Mouse (Mus musculus): ENCODE results near the gene Odf3l1. TPM values are rescaled to one million over a fixed set of nuclear protein-coding genes. Genes with fewer than 3 reads are reported as not detected.

The Odf3l1 gene
- polyA plus RNA-seq, 1 experiment from 2014 or later = not detected

DNA sequence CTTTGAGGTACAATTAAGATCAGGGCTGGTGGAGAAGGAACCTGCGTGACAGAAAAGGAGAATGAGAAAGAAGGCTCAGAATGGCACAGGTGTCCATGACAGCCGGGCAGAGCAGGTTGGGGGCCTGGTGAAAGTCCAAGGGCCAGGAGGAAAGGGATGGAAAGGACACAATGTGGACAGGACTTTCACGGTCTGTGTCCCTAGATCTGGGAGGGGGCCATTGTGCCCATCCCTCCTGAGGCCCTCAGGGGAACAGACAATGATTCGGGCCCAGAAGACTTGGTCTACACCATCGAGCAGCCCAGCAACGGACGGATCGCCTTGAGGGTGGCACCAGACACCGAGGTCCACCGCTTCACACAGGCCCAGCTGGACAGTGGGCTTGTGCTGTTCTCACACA lies 27.6 kb upstream of the Odf3l1 start:
- no peaks in the 10 kb centered on the region for H3K36me3 ChIP-seq
- ATAC-seq (ENCODE audit: low FRiP score) = no peak
- no peak overlapping the region for H3K4me3 ChIP-seq
- no peaks in the 10 kb centered on the region for H3K9me3 ChIP-seq
- H3K27me3 ChIP-seq = peaks cover 15% of the 10 kb centered on the region; the same call in 1 of the 2 replicates
- H3K27ac ChIP-seq = no peak overlapping the region
- H3K9ac ChIP-seq = peak overlapping the region; percentile 53; the same call in 1 of the 2 replicates
- WGBS = 87% methylated on average over 10 of the region's 10 CpGs
- H3K4me1 ChIP-seq (replicated peaks) = peaks cover 26% of the 10 kb centered on the region
- no peak overlapping the region for H3K4me2 ChIP-seq

- Histone ChIP-seq H3K27ac (no peak overlapping the region), H3K9ac (peak overlapping the region; percentile 53), H3K4me3 (peak overlapping the region; percentile 22; the same call in 1 of the 2 replicates), H3K4me2 (peak overlapping the region; percentile 38), H3K9me3 (no peaks in the 10 kb centered on the region), H3K4me1 (replicated peaks) (peaks cover 26% of the 10 kb centered on the region), H3K36me3 (no peaks in the 10 kb centered on the region), H3K27me3 (peaks cover 15% of the 10 kb centered on the region; the same call in 1 of the 2 replicates)
- peak; percentile 55 for ATAC-seq (ENCODE audit: low FRiP score)
- 33% methylated on average over 12 of the region's 12 CpGs for WGBS
These were observed 27.1 kb upstream of the Odf3l1 start for GRCm38 (mm10) chr9:56891517-56892011.

DNA sequence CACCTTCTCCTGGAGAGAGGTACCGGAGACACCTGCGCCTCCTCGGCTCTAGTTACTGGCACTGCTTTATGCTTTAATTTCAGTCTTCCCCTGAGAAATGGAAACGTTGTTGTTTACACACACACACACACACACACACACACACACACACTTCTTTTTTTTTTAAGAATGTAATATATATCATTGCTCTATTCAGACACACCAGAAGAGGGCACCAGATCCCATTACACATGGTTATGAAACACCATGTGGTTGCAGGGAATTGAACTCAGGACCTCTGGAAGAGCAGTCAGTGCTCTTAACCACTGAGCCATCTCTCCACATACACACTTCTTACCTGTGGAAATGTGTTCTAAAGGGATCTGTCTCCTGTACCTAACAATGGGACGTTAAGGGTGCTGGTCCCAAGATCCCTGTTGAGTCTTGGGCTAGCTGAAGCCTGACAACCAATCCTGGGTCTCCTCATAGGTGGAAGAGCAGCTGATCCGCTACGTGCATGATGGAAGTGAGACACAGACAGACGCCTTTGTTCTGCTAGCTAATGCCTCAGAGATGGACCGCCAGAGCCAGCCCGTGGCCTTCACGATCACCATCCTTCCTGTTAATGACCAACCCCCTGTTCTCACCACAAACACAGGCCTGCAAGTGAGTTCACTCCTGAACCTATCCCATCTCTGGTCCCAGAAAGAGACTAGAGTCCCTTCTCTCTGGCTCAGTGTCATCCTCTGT lies 26.2 kb upstream of the Odf3l1 start:
- peaks cover 15% of the 10 kb centered on the region; the same call in 1 of the 2 replicates for H3K27me3 ChIP-seq
- WGBS = 73% methylated on average over 11 of the region's 11 CpGs
- no peak overlapping the region for H3K9ac ChIP-seq
- no peak for ATAC-seq (ENCODE audit: low FRiP score)
- no peaks in the 10 kb centered on the region for H3K36me3 ChIP-seq
- no peaks in the 10 kb centered on the region for H3K9me3 ChIP-seq
- no peak overlapping the region for H3K4me3 ChIP-seq
- no peak overlapping the region for H3K4me2 ChIP-seq
- H3K27ac ChIP-seq = no peak overlapping the region
- H3K4me1 ChIP-seq (replicated peaks) = peaks cover 26% of the 10 kb centered on the region

DNA sequence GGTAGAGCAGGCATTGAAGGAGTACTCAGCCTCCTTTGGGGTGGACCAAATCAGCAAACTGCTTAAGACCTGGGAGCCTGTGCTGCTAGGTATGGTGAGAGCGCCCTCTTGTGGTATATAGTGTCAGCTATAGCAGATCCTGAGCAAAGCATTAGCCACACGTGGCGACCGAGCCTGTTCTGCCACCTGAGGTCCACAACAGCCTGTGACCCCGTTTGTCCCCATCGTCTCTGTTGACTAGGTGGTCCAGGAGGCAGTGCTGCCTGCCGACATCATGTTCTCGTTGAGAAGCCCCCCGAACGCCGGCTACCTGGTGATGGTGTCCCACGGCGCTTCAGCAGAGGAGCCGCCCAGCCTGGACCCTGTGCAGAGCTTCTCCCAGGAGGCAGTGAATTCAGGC lies 25.3 kb upstream of the Odf3l1 start:
- Histone ChIP-seq H3K9me3 (no peaks in the 10 kb centered on the region), H3K36me3 (no peaks in the 10 kb centered on the region), H3K27me3 (peaks cover 15% of the 10 kb centered on the region; the same call in 1 of the 2 replicates), H3K27ac (no peak overlapping the region), H3K4me1 (replicated peaks) (peaks cover 26% of the 10 kb centered on the region), H3K9ac (peak overlapping the region; percentile 58), H3K4me2 (peak overlapping the region; percentile 54), H3K4me3 (peak overlapping the region; percentile 22; the same call in 1 of the 2 replicates)
- peak; percentile 40; the same call in 1 of the 2 replicates for ATAC-seq (ENCODE audit: low FRiP score)
- WGBS = 5% methylated on average over 14 of the region's 14 CpGs

GRCm38 (mm10) chr9:56887581-56887980 lies 23.1 kb upstream of the Odf3l1 start:
- Histone ChIP-seq H3K9me3 (no peaks in the 10 kb centered on the region), H3K4me3 (no peak overlapping the region), H3K27me3 (peaks cover 11% of the 10 kb centered on the region; the same call in 1 of the 2 replicates), H3K9ac (no peak overlapping the region), H3K4me2 (no peak overlapping the region), H3K4me1 (replicated peaks) (peaks cover 12% of the 10 kb centered on the region), H3K36me3 (no peaks in the 10 kb centered on the region), H3K27ac (no peak overlapping the region)
- no peak for ATAC-seq (ENCODE audit: low FRiP score)
- 95% methylated on average over 16 of the region's 16 CpGs for WGBS

GRCm38 (mm10) chr9:56886601-56887000 lies 22.1 kb upstream of the Odf3l1 start:
- Histone ChIP-seq H3K4me2 (no peak overlapping the region), H3K4me3 (no peak overlapping the region), H3K9me3 (no peaks in the 10 kb centered on the region), H3K27me3 (peaks cover 3% of the 10 kb centered on the region; the same call in 1 of the 2 replicates), H3K4me1 (replicated peaks) (peaks cover 19% of the 10 kb centered on the region), H3K36me3 (no peaks in the 10 kb centered on the region), H3K27ac (no peak overlapping the region), H3K9ac (no peak overlapping the region)
- no peak for ATAC-seq (ENCODE audit: low FRiP score)
- WGBS = 94% methylated on average over 15 of the region's 15 CpGs

DNA sequence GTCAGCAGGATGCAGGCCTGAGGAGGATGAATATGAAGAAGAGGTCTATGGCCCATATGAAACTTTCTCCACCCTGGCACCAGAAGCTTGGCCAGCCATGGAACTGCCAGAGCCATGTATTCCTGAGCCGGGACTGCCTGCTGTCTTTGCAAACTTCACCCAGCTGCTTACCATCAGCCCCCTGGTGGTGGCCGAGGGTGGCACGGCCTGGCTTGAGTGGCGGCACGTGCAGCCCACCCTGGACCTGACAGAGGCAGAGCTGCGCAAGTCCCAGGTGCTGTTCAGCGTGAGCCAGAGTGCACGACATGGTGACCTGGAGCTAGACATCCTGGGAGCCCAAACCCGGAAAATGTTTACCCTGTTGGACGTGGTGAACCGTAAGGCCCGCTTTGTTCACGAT lies 21.6 kb upstream of the Odf3l1 start:
- ATAC-seq (ENCODE audit: low FRiP score) = no peak
- Histone ChIP-seq H3K9ac (no peak overlapping the region), H3K36me3 (no peaks in the 10 kb centered on the region), H3K4me2 (no peak overlapping the region), H3K27me3 (peaks cover 3% of the 10 kb centered on the region; the same call in 1 of the 2 replicates), H3K4me3 (no peak overlapping the region), H3K4me1 (replicated peaks) (peaks cover 19% of the 10 kb centered on the region), H3K9me3 (no peaks in the 10 kb centered on the region), H3K27ac (no peak overlapping the region)
- WGBS = 65% methylated on average over 13 of the region's 13 CpGs

- WGBS = 85% methylated on average over 4 of the region's 4 CpGs
- ATAC-seq (ENCODE audit: low FRiP score) = no peak
- no peaks in the 10 kb centered on the region for H3K36me3 ChIP-seq
- H3K27me3 ChIP-seq = no peaks in the 10 kb centered on the region
- no peak overlapping the region for H3K4me3 ChIP-seq
- H3K4me1 ChIP-seq (replicated peaks) = peaks cover 13% of the 10 kb centered on the region; the same call in 1 of the 2 replicates
- H3K9ac ChIP-seq = no peak overlapping the region
- no peak overlapping the region for H3K4me2 ChIP-seq
- H3K9me3 ChIP-seq = no peaks in the 10 kb centered on the region
- H3K27ac ChIP-seq = no peak overlapping the region
These were observed 19.8 kb upstream of the Odf3l1 start for GRCm38 (mm10) chr9:56884328-56884727.

GRCm38 (mm10) chr9:56883470-56883869 lies 19.0 kb upstream of the Odf3l1 start:
- ATAC-seq (ENCODE audit: low FRiP score) = no peak
- 89% methylated on average over 7 of the region's 7 CpGs for WGBS
- H3K4me1 ChIP-seq (replicated peaks) = peaks cover 13% of the 10 kb centered on the region; the same call in 1 of the 2 replicates

GRCm38 (mm10) chr9:56882818-56883217 lies 18.3 kb upstream of the Odf3l1 start:
- no peaks in the 10 kb centered on the region for H3K36me3 ChIP-seq
- H3K9me3 ChIP-seq = no peaks in the 10 kb centered on the region
- no peak for ATAC-seq (ENCODE audit: low FRiP score)
- WGBS = 81% methylated on average over 12 of the region's 12 CpGs
- H3K4me3 ChIP-seq = no peak overlapping the region
- H3K4me2 ChIP-seq = no peak overlapping the region
- H3K4me1 ChIP-seq (replicated peaks) = peaks cover 13% of the 10 kb centered on the region; the same call in 1 of the 2 replicates
- no peak overlapping the region for H3K27ac ChIP-seq
- no peaks in the 10 kb centered on the region for H3K27me3 ChIP-seq
- H3K9ac ChIP-seq = no peak overlapping the region

More at GRCm38 (mm10) chr9:56883470-56883869, 19.0 kb upstream of the Odf3l1 start:
- no peaks in the 10 kb centered on the region for H3K9me3 ChIP-seq
- no peak overlapping the region for H3K4me3 ChIP-seq
- H3K27ac ChIP-seq = no peak overlapping the region
- H3K4me2 ChIP-seq = no peak overlapping the region
- no peak overlapping the region for H3K9ac ChIP-seq
- no peaks in the 10 kb centered on the region for H3K27me3 ChIP-seq
- H3K36me3 ChIP-seq = no peaks in the 10 kb centered on the region

DNA sequence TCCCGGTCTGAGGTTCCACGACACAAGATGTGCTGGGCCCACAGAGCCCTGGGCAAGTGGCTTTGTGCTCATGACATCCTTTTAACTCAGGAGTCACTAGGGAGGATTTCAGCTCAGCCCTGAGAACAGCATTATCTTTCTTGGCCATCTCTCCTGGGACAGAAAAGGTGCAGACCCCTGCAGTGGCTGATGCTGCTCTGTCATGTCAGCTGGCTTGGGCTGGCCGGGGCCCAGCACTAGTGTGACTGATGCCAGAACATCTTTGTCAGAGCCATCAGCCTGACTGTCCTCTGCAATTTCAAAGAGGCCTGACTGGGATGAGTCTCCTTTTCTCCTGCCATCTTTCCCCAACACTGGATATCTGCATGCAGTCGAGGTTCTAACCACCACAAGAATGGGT lies 17.8 kb upstream of the Odf3l1 start:
- Histone ChIP-seq H3K9me3 (no peaks in the 10 kb centered on the region), H3K4me2 (no peak overlapping the region), H3K36me3 (no peaks in the 10 kb centered on the region), H3K27ac (no peak overlapping the region), H3K9ac (no peak overlapping the region), H3K27me3 (no peaks in the 10 kb centered on the region), H3K4me1 (replicated peaks) (peaks cover 13% of the 10 kb centered on the region; the same call in 1 of the 2 replicates), H3K4me3 (no peak overlapping the region)
- no peak for ATAC-seq (ENCODE audit: low FRiP score)
- 64% methylated on average over 4 of the region's 4 CpGs for WGBS

GRCm38 (mm10) chr9:56881539-56882082 lies 17.1 kb upstream of the Odf3l1 start:
- 87% methylated on average over 3 of the region's 3 CpGs for WGBS
- no peak; the same call in 1 of the 2 replicates for ATAC-seq (ENCODE audit: low FRiP score)
- Histone ChIP-seq H3K4me2 (no peak overlapping the region), H3K4me1 (replicated peaks) (peaks cover 18% of the 10 kb centered on the region), H3K4me3 (no peak overlapping the region), H3K9me3 (no peaks in the 10 kb centered on the region), H3K36me3 (no peaks in the 10 kb centered on the region), H3K9ac (no peak overlapping the region), H3K27ac (no peak overlapping the region), H3K27me3 (no peaks in the 10 kb centered on the region)

All from hindbrain, embryonic 13.5 days (tissue).